Mouse (Mus musculus) right cerebral cortex, postnatal 14 days (tissue): ENCODE results near the gene Aqp2.

ENCODE experiments used
- DNase-seq: peaks from one replicate; pipeline ENCODE4 v3.0.0; 2022

Aqp2 gene

DNA sequence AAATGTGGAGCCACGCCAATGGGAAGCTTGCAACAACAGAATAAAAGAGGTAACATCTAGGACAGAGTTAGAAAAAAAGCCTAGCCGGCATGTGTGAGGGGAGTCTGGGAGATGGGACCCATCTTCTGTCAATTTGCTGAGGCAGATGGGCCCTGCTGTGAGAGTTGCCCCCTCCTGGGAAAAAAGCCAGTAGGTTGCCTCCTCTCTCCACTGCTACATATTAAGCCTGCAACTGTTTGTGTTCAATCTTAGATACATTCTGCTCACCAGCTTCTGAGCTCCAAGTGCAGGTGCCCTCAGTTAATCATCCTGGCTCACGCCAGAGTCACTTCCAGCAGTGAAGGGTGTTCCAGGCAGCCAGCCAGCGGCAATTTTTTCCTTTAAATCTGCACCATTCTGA, 41.0 kb downstream of the Aqp2 start:
- no peak for DNase-seq

DNA sequence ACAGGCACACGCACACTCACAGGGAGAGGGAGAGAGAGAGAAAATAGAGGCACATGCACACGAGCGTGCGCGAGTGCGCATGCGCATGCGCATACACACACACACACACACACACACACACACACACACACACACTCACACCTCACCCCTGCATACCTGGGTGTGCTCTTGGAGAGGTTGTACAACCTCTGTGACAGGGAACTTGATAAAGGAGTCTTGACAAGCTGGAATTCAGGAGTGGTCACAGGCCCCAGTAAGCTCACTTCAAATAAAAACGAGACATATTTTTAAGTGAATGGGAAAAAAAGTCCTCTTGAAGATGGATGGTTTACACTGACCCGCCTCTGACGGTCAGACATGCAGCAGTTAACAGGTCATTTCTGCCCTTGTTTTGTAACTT, 43.2 kb downstream of the Aqp2 start:
- DNase-seq = no peak

DNA sequence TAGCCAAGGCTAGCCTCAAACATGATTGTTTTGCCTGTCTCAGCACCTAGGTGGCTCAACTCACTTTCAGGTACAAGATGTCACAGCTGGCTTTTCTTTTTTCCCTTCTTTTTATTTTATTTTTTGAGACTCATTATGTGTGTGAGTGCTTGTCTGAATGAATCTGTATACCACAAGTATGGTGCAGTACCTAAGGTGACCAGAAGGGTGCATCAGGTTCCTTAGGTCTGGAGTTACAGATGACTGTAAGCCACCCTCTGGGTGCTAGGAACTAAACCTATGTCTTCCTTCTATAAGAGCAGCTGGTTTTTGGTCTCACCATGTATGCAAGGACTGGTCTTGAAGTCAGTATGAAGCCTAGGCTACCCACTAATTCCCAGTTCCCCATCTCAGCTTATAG, 52.8 kb downstream of the Aqp2 start:
- DNase-seq = no peak
